Mouse (Mus musculus): ENCODE measurements around the gene Mcm10. TPM values are rescaled to one million over a fixed set of nuclear protein-coding genes. Genes with fewer than 3 reads are reported as not detected.

Mcm10 gene
- polyA plus RNA-seq (2016; fragmentation: Nextera tagmentation; extraction: Ambion mirVana) = 38.7 and 44.8 TPM in 2 replicates

DNA sequence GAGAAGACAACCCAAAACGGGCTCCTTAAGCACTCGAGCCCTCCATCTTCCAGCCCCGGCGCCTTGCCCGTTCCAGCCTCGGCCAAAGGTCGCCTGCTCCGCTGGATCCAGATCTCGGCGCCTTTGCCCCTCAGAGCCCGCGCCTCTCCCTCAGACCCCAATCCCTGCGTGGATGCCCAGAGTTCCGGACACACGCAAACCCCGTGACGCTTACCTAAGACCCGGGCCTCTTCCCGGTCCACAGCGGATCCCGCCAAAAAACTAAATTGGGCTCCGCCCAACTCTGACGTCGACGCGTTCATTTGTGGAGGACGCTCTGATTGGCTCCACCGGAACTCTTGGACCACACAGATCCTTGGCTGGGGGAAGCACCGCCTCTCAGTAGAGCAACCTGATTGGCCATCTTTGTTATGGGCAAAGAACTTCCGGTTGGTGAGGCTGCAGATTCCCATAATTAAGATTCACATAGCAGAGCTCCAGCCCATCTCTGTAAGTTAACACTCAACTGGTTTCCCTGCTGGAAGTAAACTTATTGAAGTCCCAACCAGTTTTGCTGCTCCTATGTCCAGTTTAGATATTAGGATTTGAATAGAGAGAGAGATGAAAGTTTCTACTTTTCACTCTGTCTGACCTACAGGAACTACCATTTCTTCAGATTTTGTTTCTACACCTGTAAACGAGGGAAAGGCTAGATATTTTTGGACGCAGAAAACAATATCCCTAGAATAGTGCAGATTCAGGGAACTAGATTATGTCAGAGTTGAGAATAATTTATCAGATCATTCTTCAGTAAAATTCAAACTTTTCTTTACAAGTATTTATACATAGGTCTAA lies at the start of gene Mcm10:
Mcm10 (minus strand) TSS at position 301 of the 834 bp plus-strand sequence.
- no peaks in the 10 kb centered on the region for H3K9me3 ChIP-seq
- peak within 1 kb of the TSS; percentile 57; the same call in 1 of the 2 replicates for H3K27ac ChIP-seq
- H3K9ac ChIP-seq = peak within 1 kb of the TSS; percentile 52
- H3K4me1 ChIP-seq = peaks cover 8% of the 10 kb centered on the region
- H3K4me2 ChIP-seq (replicated peaks) = peak within 1 kb of the TSS; percentile 59
- peak; percentile 99 for ATAC-seq (ENCODE audit: insufficient number of reproducible peaks, insufficient read depth, low FRiP score, low TSS enrichment)
- H3K27me3 ChIP-seq = no peaks in the 10 kb centered on the region
- H3K36me3 ChIP-seq = peaks cover 17% of the 10 kb centered on the region
- peak within 1 kb of the TSS; percentile 76 for H3K4me3 ChIP-seq
- 5% methylated on average over 32 of the region's 32 CpGs for WGBS

DNA sequence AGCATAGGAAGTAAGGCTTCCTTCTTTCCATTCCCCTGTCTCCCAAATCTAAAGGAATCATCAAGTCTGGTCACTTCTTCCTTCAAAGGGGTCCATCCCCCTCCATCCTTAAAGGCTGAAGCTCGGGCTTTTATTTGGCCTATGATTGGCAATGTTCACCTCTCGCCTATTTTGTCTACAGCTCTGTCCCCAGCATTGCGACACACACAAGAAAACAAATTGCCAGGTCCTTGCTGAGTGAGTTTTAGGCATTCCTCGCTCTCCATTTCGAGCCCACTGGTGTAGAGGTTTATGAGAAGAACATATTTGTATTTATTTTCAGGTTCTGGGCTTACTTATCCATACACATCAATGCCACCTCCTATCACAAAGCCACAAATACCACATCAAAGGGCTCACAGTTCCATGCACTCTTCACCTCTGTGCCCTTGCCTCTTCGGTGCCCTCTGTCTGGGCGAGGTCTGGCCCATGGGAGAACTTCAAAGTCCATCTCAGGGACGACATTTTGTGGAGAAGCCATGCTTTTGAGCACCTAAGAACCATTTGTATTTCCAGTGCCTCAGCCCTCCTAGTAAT lies 48.6 kb upstream of the Mcm10 start:
- no peak overlapping the region for H3K4me3 ChIP-seq
- H3K4me2 ChIP-seq (replicated peaks) = no peak overlapping the region
- no peaks in the 10 kb centered on the region for H3K9me3 ChIP-seq
- 81% methylated on average over 8 of the region's 8 CpGs for WGBS
- H3K4me1 ChIP-seq = no peaks in the 10 kb centered on the region; the same call in 1 of the 2 replicates
- ATAC-seq (ENCODE audit: insufficient number of reproducible peaks, insufficient read depth, low FRiP score, low TSS enrichment) = no peak
- H3K36me3 ChIP-seq = no peaks in the 10 kb centered on the region
- peaks cover 7% of the 10 kb centered on the region; the same call in 1 of the 2 replicates for H3K27me3 ChIP-seq
- H3K27ac ChIP-seq = no peak overlapping the region
- H3K9ac ChIP-seq = no peak overlapping the region

DNA sequence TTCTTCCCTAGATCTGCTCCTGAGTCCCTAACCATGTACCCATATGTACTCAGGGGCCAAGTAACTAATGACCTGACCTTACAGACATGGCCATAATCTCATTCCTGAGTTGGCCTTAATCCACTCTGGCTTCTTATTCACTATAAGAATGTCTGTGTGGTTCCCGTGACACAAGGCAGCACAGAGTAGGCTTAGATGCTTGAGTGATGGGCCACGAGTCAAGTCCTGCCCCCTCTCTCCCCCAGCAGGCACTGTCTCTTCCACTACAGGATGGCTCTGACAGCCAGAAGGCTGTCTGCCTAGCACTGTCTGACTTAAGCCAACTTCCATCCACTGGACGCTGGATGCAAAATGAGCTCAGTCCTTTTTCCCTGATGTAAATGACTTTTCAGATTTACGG lies 47.4 kb upstream of the Mcm10 start:
- WGBS = 79% methylated on average over 4 of the region's 4 CpGs
- Histone ChIP-seq H3K27ac (no peak overlapping the region), H3K9ac (no peak overlapping the region), H3K27me3 (peaks cover 7% of the 10 kb centered on the region; the same call in 1 of the 2 replicates), H3K4me3 (no peak overlapping the region), H3K36me3 (no peaks in the 10 kb centered on the region), H3K9me3 (no peaks in the 10 kb centered on the region), H3K4me1 (no peaks in the 10 kb centered on the region; the same call in 1 of the 2 replicates), H3K4me2 (replicated peaks) (no peak overlapping the region)
- ATAC-seq (ENCODE audit: insufficient number of reproducible peaks, insufficient read depth, low FRiP score, low TSS enrichment) = no peak

DNA sequence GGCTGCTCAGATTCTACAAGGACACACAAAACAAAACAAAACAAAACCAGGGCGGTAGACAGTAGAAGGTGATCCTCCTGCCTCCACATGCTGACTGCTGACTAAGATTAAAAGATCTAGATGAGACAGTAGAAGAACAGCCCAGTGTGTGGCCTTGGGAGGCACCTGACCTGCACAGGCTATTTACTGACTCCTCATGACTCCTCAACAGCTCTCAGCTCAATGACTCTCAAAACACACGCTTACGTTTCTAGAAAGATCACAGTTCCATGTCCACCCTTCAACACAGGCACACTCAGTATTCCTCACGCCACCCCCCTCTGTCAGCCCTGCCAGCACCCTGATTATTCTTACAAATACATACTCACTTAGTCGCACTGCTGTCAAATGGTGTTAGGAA lies 45.8 kb upstream of the Mcm10 start:
- Histone ChIP-seq H3K27ac (no peak overlapping the region), H3K27me3 (no peaks in the 10 kb centered on the region), H3K4me1 (no peaks in the 10 kb centered on the region), H3K4me3 (no peak overlapping the region), H3K36me3 (no peaks in the 10 kb centered on the region), H3K9ac (no peak overlapping the region), H3K9me3 (no peaks in the 10 kb centered on the region), H3K4me2 (replicated peaks) (no peak overlapping the region)
- no peak for ATAC-seq (ENCODE audit: insufficient number of reproducible peaks, insufficient read depth, low FRiP score, low TSS enrichment)
- 78% methylated on average over 5 of the region's 5 CpGs for WGBS

DNA sequence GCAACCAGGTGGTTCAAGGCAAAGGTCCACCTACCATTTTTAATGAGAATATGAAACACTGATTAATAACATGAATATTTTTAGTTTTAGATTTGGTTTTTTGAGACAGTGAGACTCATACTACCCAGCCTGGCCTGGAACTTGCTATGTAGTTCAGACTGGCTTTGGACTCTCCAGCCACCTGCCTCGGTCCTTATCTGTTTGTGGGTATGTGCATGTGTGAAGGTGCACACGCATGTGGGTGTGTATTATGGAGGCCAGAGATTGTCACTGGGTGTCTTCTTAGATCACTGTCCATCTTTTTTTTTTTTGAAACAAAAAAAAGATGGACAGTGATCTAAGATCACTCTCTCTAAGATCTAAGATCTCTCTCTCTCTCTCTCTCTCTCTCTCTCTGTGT lies 38.0 kb upstream of the Mcm10 start:
- Histone ChIP-seq H3K36me3 (no peaks in the 10 kb centered on the region), H3K9me3 (no peaks in the 10 kb centered on the region), H3K9ac (no peak overlapping the region), H3K27ac (no peak overlapping the region), H3K27me3 (no peaks in the 10 kb centered on the region), H3K4me2 (replicated peaks) (no peak overlapping the region), H3K4me3 (no peak overlapping the region), H3K4me1 (no peaks in the 10 kb centered on the region)
- 88% methylated on average over 2 of the region's 2 CpGs for WGBS
- ATAC-seq (ENCODE audit: insufficient number of reproducible peaks, insufficient read depth, low FRiP score, low TSS enrichment) = no peak

DNA sequence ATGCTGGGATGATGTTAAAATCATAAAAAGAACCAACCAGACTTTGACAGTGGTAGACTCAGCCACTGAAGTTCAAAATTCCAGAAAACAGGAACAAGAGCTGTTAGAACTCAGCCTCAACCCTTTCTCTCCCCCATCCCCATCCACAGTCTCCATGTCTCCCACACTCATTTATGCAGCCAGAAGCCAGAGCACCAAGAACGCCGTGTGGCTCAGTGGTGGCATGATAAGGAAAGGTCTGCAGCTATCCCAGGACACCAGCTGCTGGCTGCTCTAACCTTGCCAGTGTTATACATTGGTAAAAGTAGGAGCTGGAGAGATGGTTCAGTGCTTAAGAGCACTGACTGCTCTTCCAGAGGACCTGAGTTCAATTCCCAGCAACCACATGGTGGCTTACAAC lies 34.4 kb upstream of the Mcm10 start:
- no peak overlapping the region for H3K27ac ChIP-seq
- H3K9me3 ChIP-seq = no peaks in the 10 kb centered on the region
- H3K4me1 ChIP-seq = peaks cover 8% of the 10 kb centered on the region; the same call in 1 of the 2 replicates
- H3K27me3 ChIP-seq = no peaks in the 10 kb centered on the region
- no peak overlapping the region for H3K4me2 ChIP-seq (replicated peaks)
- no peak overlapping the region for H3K4me3 ChIP-seq
- no peak overlapping the region for H3K9ac ChIP-seq
- H3K36me3 ChIP-seq = no peaks in the 10 kb centered on the region
- WGBS = 96% methylated on average over 2 of the region's 2 CpGs
- ATAC-seq (ENCODE audit: insufficient number of reproducible peaks, insufficient read depth, low FRiP score, low TSS enrichment) = no peak

DNA sequence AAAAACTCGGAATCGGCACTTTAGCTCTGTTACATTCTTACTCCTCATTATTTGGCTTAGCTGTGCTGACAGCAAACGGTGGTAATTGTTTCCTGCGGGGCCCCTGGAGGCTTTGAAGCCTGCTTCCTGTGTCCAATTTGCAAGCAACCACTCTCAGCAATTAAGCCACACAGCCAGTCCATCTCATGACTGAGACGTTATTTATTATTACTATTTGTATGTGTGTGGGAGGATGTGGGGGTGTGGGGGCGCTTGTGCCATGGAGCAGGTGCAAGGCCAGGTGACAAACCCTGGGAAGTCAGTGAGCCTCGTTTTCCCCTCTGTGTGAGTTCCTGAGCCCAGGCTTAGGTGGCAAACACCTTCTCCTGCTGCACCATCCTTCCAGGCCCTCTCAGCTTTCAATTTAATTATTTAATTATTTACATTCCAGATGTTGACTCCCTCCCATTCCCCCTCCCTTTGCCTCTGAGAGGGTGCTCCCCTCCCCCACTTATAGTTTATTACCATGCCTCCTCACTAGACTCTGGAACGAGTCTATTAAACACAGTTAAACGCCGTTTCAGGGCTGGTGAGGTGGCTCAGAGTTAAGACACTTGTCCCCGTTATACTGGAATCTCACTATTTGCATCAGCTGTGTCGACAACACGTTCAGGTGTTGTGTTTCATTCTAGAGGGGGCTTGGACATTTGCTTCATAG lies 32.8 kb upstream of the Mcm10 start:
- Histone ChIP-seq H3K4me2 (replicated peaks) (0 out of 2 replicates have a peak overlapping the region, but pooled peaks have one; percentile 9), H3K9me3 (no peaks in the 10 kb centered on the region), H3K36me3 (no peaks in the 10 kb centered on the region), H3K4me3 (no peak overlapping the region), H3K27me3 (no peaks in the 10 kb centered on the region), H3K4me1 (peaks cover 8% of the 10 kb centered on the region; the same call in 1 of the 2 replicates), H3K27ac (no peak overlapping the region), H3K9ac (no peak overlapping the region)
- WGBS = 28% methylated on average over 13 of the region's 13 CpGs
- no peak for ATAC-seq (ENCODE audit: insufficient number of reproducible peaks, insufficient read depth, low FRiP score, low TSS enrichment)

DNA sequence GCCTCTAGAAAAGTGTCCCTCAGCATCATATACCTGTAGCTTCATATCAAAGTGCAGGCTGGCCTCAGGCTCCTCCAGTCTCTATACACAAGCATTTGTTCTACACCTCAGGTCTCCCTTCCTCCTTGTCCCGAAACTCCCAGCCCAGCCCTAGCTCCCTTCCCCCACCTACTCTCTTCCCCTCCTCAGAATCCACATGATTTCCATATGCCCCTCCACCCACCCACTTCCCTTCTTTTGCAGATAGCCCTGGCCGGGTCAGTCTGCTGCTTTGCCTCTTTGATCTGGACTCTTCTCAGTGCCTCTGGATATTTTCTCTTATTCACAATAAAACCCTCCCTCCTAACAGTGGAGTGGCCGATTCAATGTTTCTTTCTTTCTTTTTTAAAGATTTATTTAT lies 31.7 kb upstream of the Mcm10 start:
- Histone ChIP-seq H3K27me3 (no peaks in the 10 kb centered on the region), H3K36me3 (no peaks in the 10 kb centered on the region), H3K9ac (no peak overlapping the region), H3K27ac (no peak overlapping the region), H3K4me2 (replicated peaks) (no peak overlapping the region), H3K4me3 (no peak overlapping the region), H3K4me1 (peaks cover 8% of the 10 kb centered on the region; the same call in 1 of the 2 replicates), H3K9me3 (no peaks in the 10 kb centered on the region)
- ATAC-seq (ENCODE audit: insufficient number of reproducible peaks, insufficient read depth, low FRiP score, low TSS enrichment) = no peak
- WGBS = 28% methylated on average over 3 of the region's 3 CpGs

DNA sequence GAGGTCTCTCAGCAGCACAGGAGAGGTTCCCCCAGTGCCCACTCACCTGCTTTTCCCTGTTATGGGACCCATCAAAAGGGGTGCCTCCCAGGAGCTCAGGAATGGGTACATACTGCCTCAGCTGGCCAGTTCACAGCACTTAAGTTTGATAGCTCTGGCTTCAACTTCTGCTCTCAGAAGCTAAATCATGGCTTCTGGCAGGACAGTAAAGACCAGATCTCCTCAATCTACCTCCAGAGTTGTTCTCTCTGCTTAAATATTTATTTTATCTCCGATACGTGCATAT lies 30.8 kb upstream of the Mcm10 start:
- WGBS = 93% methylated on average over 2 of the region's 2 CpGs
- Histone ChIP-seq H3K4me2 (replicated peaks) (no peak overlapping the region), H3K27ac (no peak overlapping the region), H3K4me1 (peaks cover 8% of the 10 kb centered on the region; the same call in 1 of the 2 replicates), H3K27me3 (no peaks in the 10 kb centered on the region), H3K4me3 (no peak overlapping the region), H3K9me3 (no peaks in the 10 kb centered on the region), H3K9ac (no peak overlapping the region), H3K36me3 (no peaks in the 10 kb centered on the region)
- no peak for ATAC-seq (ENCODE audit: insufficient number of reproducible peaks, insufficient read depth, low FRiP score, low TSS enrichment)

DNA sequence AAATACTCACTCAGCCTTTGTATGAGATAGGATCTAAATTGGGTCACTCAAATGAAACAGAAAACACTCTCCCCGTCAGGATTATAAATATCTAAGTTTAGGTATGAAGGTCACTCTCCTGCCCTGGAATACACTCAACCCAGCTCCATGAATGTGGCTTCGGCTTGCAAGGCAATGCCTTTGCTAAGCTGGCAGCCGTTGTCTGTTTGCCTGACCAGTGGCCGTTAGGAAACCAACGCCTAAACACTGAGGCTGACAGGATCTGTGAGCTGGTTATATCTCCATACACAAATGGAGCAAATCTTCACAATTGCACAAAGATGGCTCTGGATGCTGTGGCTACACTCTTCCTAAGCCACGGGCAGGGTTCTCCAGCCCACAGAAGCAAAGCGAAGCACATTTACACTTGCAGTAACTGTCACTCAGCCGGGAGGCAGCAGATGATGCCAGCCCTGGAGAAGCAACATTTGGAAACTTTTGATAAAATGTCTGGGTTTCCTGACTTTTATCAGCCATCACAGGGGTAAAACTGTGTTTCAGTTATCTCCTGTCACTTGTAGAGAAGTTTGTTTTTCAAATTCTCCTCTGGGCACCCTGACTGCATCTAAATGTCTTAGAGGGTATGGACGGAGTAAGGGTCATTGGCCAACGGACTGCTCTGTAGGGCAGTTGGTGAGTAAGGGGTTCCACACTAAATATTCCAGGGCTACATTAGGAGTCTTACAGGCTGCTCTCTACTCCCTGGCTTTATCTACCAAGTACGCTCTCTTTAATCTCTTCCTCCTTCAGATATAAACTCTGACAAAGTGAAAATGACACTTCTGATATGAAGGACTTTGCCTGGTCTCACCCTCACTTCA lies 30.3 kb upstream of the Mcm10 start:
- Histone ChIP-seq H3K27me3 (no peaks in the 10 kb centered on the region), H3K4me3 (no peak overlapping the region), H3K27ac (no peak overlapping the region), H3K9me3 (no peaks in the 10 kb centered on the region), H3K36me3 (no peaks in the 10 kb centered on the region), H3K9ac (no peak overlapping the region), H3K4me2 (replicated peaks) (no peak overlapping the region), H3K4me1 (peaks cover 8% of the 10 kb centered on the region; the same call in 1 of the 2 replicates)
- WGBS = 82% methylated on average over 11 of the region's 11 CpGs
- no peak for ATAC-seq (ENCODE audit: insufficient number of reproducible peaks, insufficient read depth, low FRiP score, low TSS enrichment)

DNA sequence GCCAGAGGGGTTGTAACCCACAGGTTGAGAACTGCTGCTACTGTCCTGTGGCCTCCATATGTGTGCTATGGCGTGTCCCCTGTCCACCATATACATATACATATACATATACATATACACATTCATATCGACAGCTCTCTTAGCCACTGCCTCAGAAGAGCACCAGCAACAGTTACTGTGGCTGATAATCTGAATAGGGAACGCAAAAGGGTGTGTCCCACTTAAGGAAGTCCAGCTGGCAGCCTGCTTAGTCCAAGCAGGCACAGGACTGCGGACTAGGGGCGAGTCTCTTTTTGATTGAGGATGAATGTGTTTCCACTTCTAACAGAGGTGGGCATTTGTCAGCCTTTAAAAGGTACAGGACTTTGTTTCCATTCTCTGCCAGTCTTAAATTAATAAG lies 29.3 kb upstream of the Mcm10 start:
- H3K9ac ChIP-seq = no peak overlapping the region
- H3K4me2 ChIP-seq (replicated peaks) = no peak overlapping the region
- peaks cover 8% of the 10 kb centered on the region; the same call in 1 of the 2 replicates for H3K4me1 ChIP-seq
- 87% methylated on average over 5 of the region's 5 CpGs for WGBS
- no peak overlapping the region for H3K4me3 ChIP-seq
- no peak overlapping the region for H3K27ac ChIP-seq
- ATAC-seq (ENCODE audit: insufficient number of reproducible peaks, insufficient read depth, low FRiP score, low TSS enrichment) = no peak
- no peaks in the 10 kb centered on the region for H3K27me3 ChIP-seq
- no peaks in the 10 kb centered on the region for H3K36me3 ChIP-seq
- no peaks in the 10 kb centered on the region for H3K9me3 ChIP-seq

Measured in embryonic facial prominence, embryonic 12.5 days (tissue).